Mouse (Mus musculus) c-Kit-positive CD71-positive TER-119-positive erythroid progenitor cells, embryonic 14.5 days (primary cell): ENCODE measurements around the gene Tmem185b.

ENCODE experiments used
- DNase-seq: peaks from one replicate; pipeline ENCODE4 v3.0.0-alpha.2; 2013; ENCODE audit warnings: low spot score

Tmem185b gene

DNA sequence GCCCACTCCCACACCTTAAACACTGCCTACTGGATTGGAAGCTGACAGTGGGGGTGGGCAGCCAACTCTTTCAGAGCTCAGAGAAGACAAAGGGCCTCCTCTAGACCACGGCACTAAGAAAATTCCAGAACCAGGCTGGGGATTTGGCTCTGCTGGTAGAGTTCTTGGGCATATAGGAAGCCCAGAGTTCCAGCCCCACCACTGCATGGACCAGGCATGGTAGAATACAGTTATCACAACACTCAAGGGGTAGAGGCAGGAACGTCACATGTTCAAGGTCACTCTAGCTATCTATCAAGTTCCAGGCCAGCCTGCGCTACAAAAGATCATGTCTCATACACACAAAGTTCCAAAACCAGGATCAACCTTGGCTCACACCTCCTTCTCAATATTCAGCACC, 22.8 kb upstream of the Tmem185b start:
- DNase-seq: no peak

- DNase-seq: no peak
Measured at GRCm38 (mm10) chr1:119503808-119504207, 22.2 kb upstream of the Tmem185b start.

GRCm38 (mm10) chr1:119504260-119505062, 21.5 kb upstream of the Tmem185b start, which contains the start of gene Ralb:
TSS of gene Ralb (minus strand) at chr1:119504794.
- DNase-seq: peak; percentile 91

DNA sequence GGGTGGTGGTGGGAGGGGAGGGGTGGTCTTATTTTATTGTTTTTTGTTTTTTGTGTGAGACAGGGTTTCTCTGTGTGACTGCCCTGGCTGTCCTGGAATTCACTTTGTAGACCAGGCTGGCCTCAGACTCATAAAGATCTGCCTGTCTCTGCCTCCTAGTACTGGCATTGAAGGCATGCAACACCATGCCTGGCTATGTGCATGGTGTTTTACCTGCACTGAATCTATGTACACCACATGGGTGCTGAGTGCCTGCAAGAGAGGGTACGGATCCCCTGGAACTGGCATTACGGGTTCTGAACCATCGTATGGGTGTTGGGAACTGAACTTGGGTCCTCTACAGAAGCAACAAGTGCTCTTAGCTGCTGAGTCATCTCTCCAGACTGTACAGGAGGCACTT, 20.0 kb upstream of the Tmem185b start:
- DNase-seq: no peak

GRCm38 (mm10) chr1:119508548-119508947, 17.4 kb upstream of the Tmem185b start:
- no peak for DNase-seq

- no peak for DNase-seq
Measured at GRCm38 (mm10) chr1:119509474-119509873, 16.5 kb upstream of the Tmem185b start.

DNA sequence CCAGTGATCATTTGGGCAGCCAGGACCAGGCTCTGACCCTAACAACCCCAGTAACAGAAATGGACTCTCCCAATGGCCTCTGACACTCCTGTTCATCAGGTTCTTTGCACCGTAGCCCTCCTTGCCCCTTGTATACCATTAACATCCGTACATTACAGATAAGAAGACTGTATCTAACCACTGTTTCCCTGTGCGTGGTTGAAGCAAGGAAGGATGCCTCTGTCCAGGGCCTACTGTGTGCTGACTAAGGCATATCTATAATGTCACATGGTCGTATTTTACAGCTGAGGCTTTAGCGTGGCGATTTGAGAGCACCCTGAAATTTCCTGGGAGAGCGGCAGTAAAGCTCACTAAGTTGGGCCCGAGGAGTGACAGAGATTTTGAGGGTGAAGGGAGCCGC, 15.6 kb upstream of the Tmem185b start:
- DNase-seq: no peak

- DNase-seq: no peak
Measured at GRCm38 (mm10) chr1:119510857-119511256, 15.1 kb upstream of the Tmem185b start.

- no peak for DNase-seq
Measured at GRCm38 (mm10) chr1:119518060-119518459, 7.9 kb upstream of the Tmem185b start.

GRCm38 (mm10) chr1:119518786-119519185, 7.2 kb upstream of the Tmem185b start:
- no peak for DNase-seq

DNA sequence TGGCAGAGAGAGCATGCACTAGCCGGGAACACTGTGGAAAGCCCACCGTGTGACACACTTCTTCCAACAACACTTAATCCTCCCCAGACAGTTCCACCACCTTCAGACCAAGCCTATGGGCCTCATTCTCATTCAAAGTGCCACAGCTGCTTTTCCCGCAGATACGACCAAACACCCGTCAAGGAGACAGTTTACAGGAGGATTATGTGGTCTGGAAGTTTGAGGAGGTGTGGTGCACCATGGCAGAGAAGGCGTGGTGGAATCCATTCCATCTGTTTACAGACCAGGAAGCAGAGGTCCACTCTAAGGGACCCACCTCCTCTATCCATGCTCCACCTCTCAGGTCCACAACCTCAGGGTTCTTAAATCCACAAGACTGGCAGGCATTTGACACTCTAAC, 6.7 kb upstream of the Tmem185b start:
- DNase-seq: no peak

- DNase-seq: no peak
Measured at GRCm38 (mm10) chr1:119521029-119521428, 4.9 kb upstream of the Tmem185b start.

DNA sequence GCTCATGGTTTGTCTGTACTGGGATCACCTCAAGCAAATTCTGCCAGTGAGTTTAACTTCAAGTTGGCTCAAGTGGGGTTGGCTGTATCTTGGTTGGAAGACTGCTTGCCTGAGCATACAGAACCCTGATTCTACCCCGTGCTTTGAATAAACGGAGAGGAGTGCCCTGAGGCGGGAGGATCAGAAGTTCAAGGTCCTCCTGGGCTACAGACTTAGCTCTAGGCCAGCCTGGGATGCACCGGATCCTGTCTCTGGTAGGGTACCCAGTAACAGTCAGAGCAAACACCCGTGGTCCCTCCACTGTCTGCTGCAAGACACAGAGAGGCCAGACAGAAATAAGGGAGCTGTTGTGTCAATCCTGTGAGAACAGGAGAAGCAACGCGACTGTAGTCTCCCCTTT, 4.3 kb upstream of the Tmem185b start:
- DNase-seq: no peak

- DNase-seq: no peak
Measured at GRCm38 (mm10) chr1:119522726-119523125, 3.2 kb upstream of the Tmem185b start.

- DNase-seq: no peak
Measured at GRCm38 (mm10) chr1:119523369-119523768, 2.6 kb upstream of the Tmem185b start.

DNA sequence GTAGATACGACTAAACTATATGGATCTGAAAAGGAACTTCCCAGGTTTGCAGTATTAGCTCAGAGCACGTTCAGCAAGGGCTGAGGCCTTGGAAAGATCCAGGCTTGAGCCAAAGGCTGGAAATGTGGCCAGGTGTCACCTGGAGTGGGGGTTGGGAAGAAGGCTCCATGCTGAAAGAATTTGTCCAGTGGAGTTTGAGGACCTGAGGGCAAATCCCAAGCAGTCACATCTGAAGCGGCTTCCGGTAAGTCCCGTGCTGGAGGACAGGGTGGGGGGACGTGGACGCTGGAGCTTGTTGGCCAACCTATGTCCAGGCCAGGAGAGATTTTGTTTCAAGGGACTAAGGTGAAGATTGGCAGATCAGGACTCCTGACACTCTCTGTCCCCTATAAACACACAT, 2.1 kb upstream of the Tmem185b start:
- DNase-seq: no peak

- DNase-seq: no peak
Measured at GRCm38 (mm10) chr1:119525004-119525444, 936 bp upstream of the Tmem185b start.

DNA sequence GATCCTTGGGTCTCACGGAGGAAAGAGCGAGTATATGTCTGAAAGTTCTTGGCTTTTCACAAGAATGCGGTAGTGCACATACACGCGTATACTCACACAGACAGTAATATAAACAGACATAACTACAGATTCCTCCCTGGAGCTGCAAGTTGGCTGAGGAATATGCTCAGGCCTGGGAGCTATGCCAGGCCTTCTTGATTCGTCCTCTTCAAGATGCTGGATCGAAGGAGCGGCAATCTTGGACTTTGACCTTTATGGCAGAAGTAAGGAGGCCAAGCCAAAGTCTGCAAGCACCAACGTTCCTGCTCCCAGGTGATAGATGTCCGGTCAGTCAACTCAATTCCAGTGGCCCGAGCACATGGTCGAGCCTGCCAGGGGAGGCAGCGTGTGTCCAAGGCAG, 5.0 kb downstream of the Tmem185b start:
- DNase-seq: no peak

DNA sequence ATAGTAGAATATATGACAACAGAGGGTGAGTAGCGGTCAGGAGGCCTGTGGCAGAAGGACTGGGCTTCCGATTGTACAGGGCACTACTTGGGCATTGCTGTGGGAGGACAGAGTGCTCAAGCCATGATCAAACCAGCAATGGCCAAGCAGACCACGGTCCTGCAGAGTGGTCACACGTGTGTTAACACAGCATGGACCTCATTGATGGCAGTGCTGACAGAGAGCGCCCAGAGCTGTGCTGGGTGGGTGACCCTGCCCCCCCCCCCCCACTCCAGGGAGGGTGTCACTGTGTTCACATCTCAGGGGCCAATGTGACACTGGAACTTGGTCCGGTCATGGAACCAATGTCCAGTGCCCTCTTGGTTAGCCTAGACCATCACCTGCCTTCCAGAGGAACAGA, 6.2 kb downstream of the Tmem185b start:
- no peak for DNase-seq

GRCm38 (mm10) chr1:119533093-119533805, 7.3 kb downstream of the Tmem185b start:
- no peak for DNase-seq

DNA sequence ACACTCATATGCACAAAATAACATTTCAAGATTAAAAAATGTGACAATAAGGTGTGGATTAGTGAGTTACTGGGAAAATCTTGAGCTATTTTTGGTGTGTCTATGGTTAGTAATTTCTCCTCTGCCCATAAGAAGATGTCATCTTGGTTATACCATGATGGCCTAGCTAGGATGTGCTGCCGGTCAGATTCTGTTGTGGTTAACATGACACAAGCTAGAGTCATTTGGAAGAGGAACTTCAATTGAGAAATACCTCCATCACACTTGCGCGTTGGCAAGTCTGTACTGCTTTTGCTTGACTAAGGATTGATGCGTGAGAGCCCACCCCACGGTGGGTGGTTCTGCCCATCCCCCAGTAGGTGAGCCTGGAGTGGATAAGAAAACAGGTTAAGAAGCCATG, 8.4 kb downstream of the Tmem185b start:
- no peak for DNase-seq

- DNase-seq: no peak
Measured at GRCm38 (mm10) chr1:119536122-119536521, 10.2 kb downstream of the Tmem185b start.

DNA sequence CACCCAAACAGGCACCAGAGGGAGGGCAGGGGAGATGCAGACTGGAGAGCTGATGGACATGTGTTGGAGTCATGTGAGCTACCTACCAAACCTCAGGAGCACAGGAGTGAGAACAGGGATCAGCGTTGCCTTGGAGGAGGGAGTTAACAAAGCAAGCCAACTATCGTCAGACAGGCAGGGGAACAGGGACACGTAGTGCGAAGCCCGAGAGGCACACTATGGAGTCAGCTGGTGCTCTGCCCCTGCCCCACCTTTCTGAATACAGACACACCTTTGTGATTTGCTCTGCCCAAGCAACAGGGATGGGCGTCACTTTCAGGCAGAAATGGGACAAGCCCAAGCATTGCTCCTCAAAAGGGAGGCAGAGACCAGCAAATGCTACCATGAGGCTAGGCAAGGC, 11.7 kb downstream of the Tmem185b start:
- DNase-seq: no peak
